25 mouse cellular contexts compared by ENCODE assay signal in genomic region chr16:74873756-74874155, GRCm38 (mm10).
DNase-seq lines count a peak whose midpoint lies in the region; TF ChIP-seq lines count a peak whose summit lies in the region.
"Had no signal": no experiment of that assay in that cellular context is flagged by ENCODE, and none has a peak within 500 bp of the region (broad histone marks: within the 10 kb centered on the region; RNA-seq: fewer than 3 reads in every experiment).

No protein-coding gene starts in this region.

- peak; percentile 5 to 10 for DNase-seq in cerebellum, postnatal 10 days
- DNase-seq in cerebellum, adult 11 months = no peak
- DNase-seq in left cerebral cortex, adult 2 months (ENCODE audit: extremely low spot score in 1 of 2, low spot score in 2 of 2) = peak; percentile 16 to 30
- no peak for DNase-seq in left cerebral cortex, postnatal 36 days (ENCODE audit: low spot score in 2 of 2)
- DNase-seq in left cerebral cortex, postnatal 4 days = peak; percentile 3
- no peak for DNase-seq in adrenal gland, postnatal 36 days
- DNase-seq in gastrocnemius, postnatal 25 days = no peak
- DNase-seq in spleen, postnatal 10 days (ENCODE audit: low spot score in 2 of 2) = no peak
- DNase-seq: adrenal gland, adult 8-10 months; cerebellum, adult 9-11 months; gastrocnemius, adult 2 months; heart, postnatal 10 days; kidney, adult 8-10 months; kidney, postnatal 14 days; lung, adult 18-20 months; lung, postnatal 10 days; thymus, adult 2 months; thymus, postnatal 4 days had no signal

- H3K27ac ChIP-seq in left cerebral cortex, adult 2 months = 0 out of 2 replicates have a peak overlapping the region, but pooled peaks have one; percentile 16
- H3K27ac ChIP-seq: embryonic facial prominence, embryonic 10.5 days; gastrocnemius, adult 2 months; hindbrain, embryonic 10.5 days; intestine, embryonic 15.5 days; limb, embryonic 12.5 days; midbrain, embryonic 10.5 days; stomach, embryonic 15.5 days had no signal

- no peak for TF ChIP-seq CTCF in left cerebral cortex, adult 2 months (IDR thresholded peaks at IDR 0.05)

- intact Hi-C loops in left cerebral cortex, adult 2 months (cut with DNase I) = no loop called here
- intact Hi-C loops in left cerebral cortex, postnatal 36 days (cut with DNase I) = no loop called here
- intact Hi-C loops in left cerebral cortex, postnatal 4 days (cut with DNase I) = no loop called here

- H3K4me3 ChIP-seq in left cerebral cortex, adult 2 months = no peak overlapping the region
- H3K4me3 ChIP-seq: embryonic facial prominence, embryonic 10.5 days; gastrocnemius, adult 2 months; heart, embryonic 12.5 days; hindbrain, embryonic 10.5 days; intestine, embryonic 15.5 days; limb, embryonic 12.5 days; midbrain, embryonic 10.5 days; stomach, embryonic 15.5 days had no signal

Comparison
In these comparisons a context has a peak if more than half of its experiments do, and no peak if none do; other contexts are left out.
1. DNase-seq: peak in cerebellum, postnatal 10 days (2 of 2), left cerebral cortex, adult 2 months (2 of 2) and left cerebral cortex, postnatal 4 days (single experiment); none in cerebellum, adult 11 months (single experiment), left cerebral cortex, postnatal 36 days (0 of 2), adrenal gland, postnatal 36 days (0 of 2), gastrocnemius, postnatal 25 days (single experiment) and spleen, postnatal 10 days (0 of 2).